Mouse (Mus musculus): Measurements from ENCODE around the gene Zbtb16.

GRCm38 (mm10) chr9:48859828-48860525 lies 24.0 kb upstream of the Zbtb16 start:
- TF ChIP-seq POLR2A (IDR thresholded peaks at IDR 0.05; ENCODE audit: low read depth, low read length) (no peak), CTCF (IDR thresholded peaks at IDR 0.05; ENCODE audit: extremely low read depth, insufficient read length, insufficient replicate concordance, low read depth, low read length) (no peak)
